Mouse (Mus musculus): Measurements from ENCODE around the gene Sh2d7.

DNA sequence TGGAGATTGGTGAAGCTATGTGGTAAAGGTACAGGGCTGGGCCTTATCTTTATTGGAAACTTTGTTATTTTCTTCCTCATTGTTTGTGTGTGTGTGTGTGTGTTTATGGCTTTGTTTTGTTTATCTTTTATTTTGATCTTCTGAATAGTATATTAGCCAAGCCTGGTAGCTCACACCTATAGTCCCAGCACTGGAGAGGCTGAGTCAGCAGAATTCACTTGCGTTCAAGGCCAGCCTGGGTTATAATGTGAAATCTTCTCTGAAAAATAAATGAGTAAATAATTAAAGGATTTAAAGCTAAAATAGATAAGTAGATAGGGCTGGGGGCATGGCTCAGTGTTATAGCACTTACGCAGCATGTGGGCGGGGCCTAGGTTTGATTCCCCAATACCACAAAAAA lies 540 bp upstream of the Sh2d7 start:
- TF ChIP-seq CTCF (IDR thresholded peaks at IDR 0.05; ENCODE audit: insufficient read depth, low read length) (no peak), POLR2A (IDR thresholded peaks at IDR 0.05; ENCODE audit: borderline replicate concordance, extremely low read depth, low read depth, low read length) (no peak)

Data from lung, adult 2 months (tissue).